Mouse (Mus musculus): ENCODE data around the gene Gm20388. TPM values are rescaled to one million over a fixed set of nuclear protein-coding genes. Genes with fewer than 3 reads are reported as not detected.

Gene Gm20388
- polyA plus RNA-seq, 1 experiment from 2014 or later, result not detected

- TF ChIP-seq EP300 (optimal IDR thresholded peaks at IDR 0.05) (no peak), CTCF (IDR thresholded peaks at IDR 0.05; ENCODE audit: low read depth) (no peak)
- no peak for ATAC-seq (ENCODE audit: low FRiP score, low TSS enrichment)
- 73% methylated on average over 6 of the region's 6 CpGs for WGBS
Observed at GRCm38 (mm10) chr8:121239640-121240039, 1329.0 kb downstream of the Gm20388 start.

GRCm38 (mm10) chr8:121241761-121242552 is 1331.3 kb downstream of the Gm20388 start:
- Histone ChIP-seq H3K4me3 (ENCODE audit: low read depth, low read length) (no peak overlapping the region), H3K27me3 (ENCODE audit: control insufficient read depth, insufficient read depth, low read length) (no peaks in the 10 kb centered on the region), H3K9me3 (ENCODE audit: control insufficient read depth, low read length) (no peaks in the 10 kb centered on the region), H3K4me2 (replicated peaks; ENCODE audit: low read depth) (no peak overlapping the region), H3K4me1 (replicated peaks; ENCODE audit: control insufficient read depth, insufficient read depth) (peaks cover 6% of the 10 kb centered on the region; the same call in 1 of the 2 replicates), H3K27ac (replicated peaks) (peak overlapping the region; percentile 45; the same call in 1 of the 2 replicates), H3K36me3 (ENCODE audit: control insufficient read depth, insufficient read depth, low read length) (no peaks in the 10 kb centered on the region), H3K9ac (ENCODE audit: low read length) (no peak overlapping the region)
- DNase-seq (ENCODE audit: low spot score) (peak; percentile 32), ATAC-seq (ENCODE audit: low FRiP score, low TSS enrichment) (peak; percentile 69)
- no peak for TF ChIP-seq CTCF (IDR thresholded peaks at IDR 0.05; ENCODE audit: low read depth)
- TF ChIP-seq EP300 (optimal IDR thresholded peaks at IDR 0.05), result no peak
- WGBS, result 15% methylated on average over 14 of the region's 14 CpGs

More at GRCm38 (mm10) chr8:121239640-121240039, 1329.0 kb downstream of the Gm20388 start:
- H3K9me3 ChIP-seq (ENCODE audit: control insufficient read depth, low read length), result no peaks in the 10 kb centered on the region
- H3K36me3 ChIP-seq (ENCODE audit: control insufficient read depth, insufficient read depth, low read length), result no peaks in the 10 kb centered on the region
- no peak for DNase-seq (ENCODE audit: low spot score)
- H3K4me2 ChIP-seq (replicated peaks; ENCODE audit: low read depth), result no peak overlapping the region
- no peak overlapping the region for H3K27ac ChIP-seq (replicated peaks)
- H3K4me3 ChIP-seq (ENCODE audit: low read depth, low read length), result no peak overlapping the region
- H3K4me1 ChIP-seq (replicated peaks; ENCODE audit: control insufficient read depth, insufficient read depth), result peaks cover 6% of the 10 kb centered on the region; the same call in 1 of the 2 replicates
- H3K27me3 ChIP-seq (ENCODE audit: control insufficient read depth, insufficient read depth, low read length), result no peaks in the 10 kb centered on the region
- H3K9ac ChIP-seq (ENCODE audit: low read length), result no peak overlapping the region

GRCm38 (mm10) chr8:121242671-121243070 is 1332.0 kb downstream of the Gm20388 start:
- Histone ChIP-seq H3K9ac (ENCODE audit: low read length) (no peak overlapping the region), H3K4me3 (ENCODE audit: low read depth, low read length) (no peak overlapping the region), H3K4me1 (replicated peaks; ENCODE audit: control insufficient read depth, insufficient read depth) (peaks cover 6% of the 10 kb centered on the region; the same call in 1 of the 2 replicates), H3K27me3 (ENCODE audit: control insufficient read depth, insufficient read depth, low read length) (no peaks in the 10 kb centered on the region), H3K36me3 (ENCODE audit: control insufficient read depth, insufficient read depth, low read length) (no peaks in the 10 kb centered on the region), H3K4me2 (replicated peaks; ENCODE audit: low read depth) (no peak overlapping the region), H3K27ac (replicated peaks) (no peak overlapping the region), H3K9me3 (ENCODE audit: control insufficient read depth, low read length) (no peaks in the 10 kb centered on the region)
- ATAC-seq (ENCODE audit: low FRiP score, low TSS enrichment), result no peak
- DNase-seq (ENCODE audit: low spot score), result no peak
- no peak for TF ChIP-seq CTCF (IDR thresholded peaks at IDR 0.05; ENCODE audit: low read depth)
- TF ChIP-seq EP300 (optimal IDR thresholded peaks at IDR 0.05), result no peak
- 43% methylated on average over 13 of the region's 13 CpGs for WGBS

GRCm38 (mm10) chr8:121248823-121249222 is 1338.2 kb downstream of the Gm20388 start:
- Histone ChIP-seq H3K4me3 (ENCODE audit: low read depth, low read length) (no peak overlapping the region), H3K27ac (replicated peaks) (no peak overlapping the region), H3K36me3 (ENCODE audit: control insufficient read depth, insufficient read depth, low read length) (no peaks in the 10 kb centered on the region), H3K4me2 (replicated peaks; ENCODE audit: low read depth) (no peak overlapping the region), H3K27me3 (ENCODE audit: control insufficient read depth, insufficient read depth, low read length) (no peaks in the 10 kb centered on the region), H3K9ac (ENCODE audit: low read length) (no peak overlapping the region), H3K4me1 (replicated peaks; ENCODE audit: control insufficient read depth, insufficient read depth) (no peaks in the 10 kb centered on the region), H3K9me3 (ENCODE audit: control insufficient read depth, low read length) (no peaks in the 10 kb centered on the region)
- DNase-seq (ENCODE audit: low spot score) (no peak), ATAC-seq (ENCODE audit: low FRiP score, low TSS enrichment) (0 out of 2 replicates have a peak, but pooled peaks have one; percentile 30)
- WGBS, result 61% methylated on average over 7 of the region's 7 CpGs
- TF ChIP-seq CTCF (IDR thresholded peaks at IDR 0.05; ENCODE audit: low read depth), result no peak
- no peak for TF ChIP-seq EP300 (optimal IDR thresholded peaks at IDR 0.05)

GRCm38 (mm10) chr8:121249433-121249832 is 1338.8 kb downstream of the Gm20388 start:
- Histone ChIP-seq H3K9ac (ENCODE audit: low read length) (no peak overlapping the region), H3K27ac (replicated peaks) (no peak overlapping the region), H3K27me3 (ENCODE audit: control insufficient read depth, insufficient read depth, low read length) (no peaks in the 10 kb centered on the region), H3K4me2 (replicated peaks; ENCODE audit: low read depth) (no peak overlapping the region), H3K9me3 (ENCODE audit: control insufficient read depth, low read length) (no peaks in the 10 kb centered on the region), H3K4me1 (replicated peaks; ENCODE audit: control insufficient read depth, insufficient read depth) (no peaks in the 10 kb centered on the region), H3K36me3 (ENCODE audit: control insufficient read depth, insufficient read depth, low read length) (no peaks in the 10 kb centered on the region), H3K4me3 (ENCODE audit: low read depth, low read length) (no peak overlapping the region)
- no CpG with 5 or more reads among the region's 1 CpGs for WGBS
- DNase-seq (ENCODE audit: low spot score) (no peak), ATAC-seq (ENCODE audit: low FRiP score, low TSS enrichment) (peak; percentile 25; the same call in 1 of the 2 replicates)
- no peak for TF ChIP-seq CTCF (IDR thresholded peaks at IDR 0.05; ENCODE audit: low read depth)
- no peak for TF ChIP-seq EP300 (optimal IDR thresholded peaks at IDR 0.05)

GRCm38 (mm10) chr8:121251089-121251488 is 1340.4 kb downstream of the Gm20388 start:
- Histone ChIP-seq H3K9me3 (ENCODE audit: control insufficient read depth, low read length) (no peaks in the 10 kb centered on the region), H3K4me1 (replicated peaks; ENCODE audit: control insufficient read depth, insufficient read depth) (no peaks in the 10 kb centered on the region), H3K4me3 (ENCODE audit: low read depth, low read length) (no peak overlapping the region), H3K27ac (replicated peaks) (no peak overlapping the region), H3K27me3 (ENCODE audit: control insufficient read depth, insufficient read depth, low read length) (no peaks in the 10 kb centered on the region), H3K4me2 (replicated peaks; ENCODE audit: low read depth) (no peak overlapping the region), H3K9ac (ENCODE audit: low read length) (no peak overlapping the region), H3K36me3 (ENCODE audit: control insufficient read depth, insufficient read depth, low read length) (no peaks in the 10 kb centered on the region)
- TF ChIP-seq EP300 (optimal IDR thresholded peaks at IDR 0.05) (no peak), CTCF (IDR thresholded peaks at IDR 0.05; ENCODE audit: low read depth) (no peak)
- no peak for ATAC-seq (ENCODE audit: low FRiP score, low TSS enrichment)
- no peak for DNase-seq (ENCODE audit: low spot score)
- 50% methylated on average over 11 of the region's 11 CpGs for WGBS
